Mouse (Mus musculus): ENCODE measurements around the gene Btk. TPM values are rescaled to one million over a fixed set of nuclear protein-coding genes. Genes with fewer than 3 reads are reported as not detected.

Btk gene
- polyA plus RNA-seq, 1 experiment from 2014 or later, result 40.2 TPM

DNA sequence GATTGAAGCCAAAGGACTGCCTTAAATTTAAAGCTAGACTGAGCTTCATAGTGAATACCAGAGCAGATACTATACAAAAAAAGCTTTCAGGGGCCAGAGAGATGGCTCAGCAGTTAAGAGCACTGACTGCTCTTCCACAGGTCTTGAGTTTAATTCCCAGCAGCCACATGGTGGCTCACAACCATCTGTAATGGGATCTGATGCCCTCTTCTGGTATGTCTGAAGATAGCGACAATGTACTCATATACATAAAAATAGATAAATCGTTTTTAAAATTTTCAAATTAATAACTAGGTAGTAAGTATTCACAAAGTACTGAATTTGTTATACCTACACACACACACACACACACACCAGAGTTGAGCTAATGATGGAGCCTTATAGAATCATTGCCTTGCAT, 50.0 kb downstream of the Btk start:
- ATAC-seq (replicated peaks; ENCODE audit: low FRiP score) (no peak), DNase-seq (ENCODE audit: low spot score) (no peak)
- WGBS, result 76% methylated on average over 2 of the region's 2 CpGs
- H3K36me3 ChIP-seq (ENCODE audit: control insufficient read depth, insufficient read depth, low read length), result peaks cover 5% of the 10 kb centered on the region; the same call in 1 of the 2 replicates
- no peak overlapping the region for H3K27ac ChIP-seq (ENCODE audit: low read depth, low read length)
- H3K9me3 ChIP-seq (ENCODE audit: control insufficient read depth, low read length), result no peaks in the 10 kb centered on the region
- no peaks in the 10 kb centered on the region for H3K4me1 ChIP-seq (replicated peaks; ENCODE audit: control insufficient read depth, insufficient read depth, low read length)
- no peaks in the 10 kb centered on the region for H3K27me3 ChIP-seq (replicated peaks; ENCODE audit: control insufficient read depth, insufficient read depth, low read length)
- no peak overlapping the region for H3K9ac ChIP-seq (ENCODE audit: low read depth, low read length)
- no peak overlapping the region for H3K4me3 ChIP-seq (ENCODE audit: low read depth, low read length)
- no peak overlapping the region for H3K4me2 ChIP-seq

DNA sequence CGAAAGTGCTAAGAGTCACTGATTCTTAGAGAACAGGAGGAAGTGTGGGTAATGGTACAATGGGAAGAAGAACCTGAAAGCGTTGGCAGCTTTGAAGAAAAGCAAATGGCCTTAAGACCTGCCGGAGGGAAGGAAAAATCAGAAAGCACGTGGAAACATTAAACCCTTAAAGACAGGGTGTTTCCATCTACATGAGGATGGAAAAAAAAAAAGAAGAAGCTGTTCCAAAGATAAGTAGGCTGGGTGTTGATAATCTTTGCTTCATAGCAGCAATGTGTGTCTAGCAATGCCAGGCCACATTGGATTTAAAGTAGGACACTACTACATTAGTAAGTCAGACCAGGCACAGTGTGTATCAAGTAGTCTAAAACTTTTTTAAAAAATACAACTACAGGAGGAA, 58.1 kb downstream of the Btk start:
- Histone ChIP-seq H3K4me1 (replicated peaks; ENCODE audit: control insufficient read depth, insufficient read depth, low read length) (no peaks in the 10 kb centered on the region), H3K9me3 (ENCODE audit: control insufficient read depth, low read length) (no peaks in the 10 kb centered on the region), H3K27ac (ENCODE audit: low read depth, low read length) (no peak overlapping the region), H3K4me2 (no peak overlapping the region), H3K36me3 (ENCODE audit: control insufficient read depth, insufficient read depth, low read length) (no peaks in the 10 kb centered on the region), H3K27me3 (replicated peaks; ENCODE audit: control insufficient read depth, insufficient read depth, low read length) (no peaks in the 10 kb centered on the region), H3K4me3 (ENCODE audit: low read depth, low read length) (no peak overlapping the region), H3K9ac (ENCODE audit: low read depth, low read length) (no peak overlapping the region)
- DNase-seq (ENCODE audit: low spot score) (no peak), ATAC-seq (replicated peaks; ENCODE audit: low FRiP score) (no peak)
- WGBS, result 72% methylated on average over 4 of the region's 4 CpGs

DNA sequence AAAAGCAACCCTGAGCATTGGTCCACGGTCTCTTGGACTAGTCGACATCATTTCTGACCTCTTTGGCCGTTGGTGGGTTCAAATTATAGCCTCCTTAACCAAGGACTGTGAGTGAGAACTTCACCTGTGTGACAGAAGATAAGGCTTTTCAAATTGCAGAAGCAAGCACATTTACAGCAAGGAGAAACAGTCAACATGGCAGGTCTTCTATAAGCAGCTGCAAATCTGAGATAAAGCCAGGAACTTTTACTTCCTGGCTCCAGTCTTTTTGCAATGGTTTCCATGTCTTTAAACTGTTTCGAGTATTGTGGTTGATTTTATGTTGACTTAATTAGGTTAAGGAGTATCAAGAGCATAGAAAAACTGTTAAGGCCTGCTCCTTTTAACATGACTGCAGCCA, 59.6 kb downstream of the Btk start:
- Histone ChIP-seq H3K4me1 (replicated peaks; ENCODE audit: control insufficient read depth, insufficient read depth, low read length) (no peaks in the 10 kb centered on the region), H3K27me3 (replicated peaks; ENCODE audit: control insufficient read depth, insufficient read depth, low read length) (no peaks in the 10 kb centered on the region), H3K9me3 (ENCODE audit: control insufficient read depth, low read length) (no peaks in the 10 kb centered on the region), H3K9ac (ENCODE audit: low read depth, low read length) (no peak overlapping the region), H3K4me2 (no peak overlapping the region), H3K4me3 (ENCODE audit: low read depth, low read length) (no peak overlapping the region), H3K27ac (ENCODE audit: low read depth, low read length) (no peak overlapping the region), H3K36me3 (ENCODE audit: control insufficient read depth, insufficient read depth, low read length) (no peaks in the 10 kb centered on the region)
- WGBS, result 49% methylated on average over 4 of the region's 4 CpGs
- ATAC-seq (replicated peaks; ENCODE audit: low FRiP score) (no peak), DNase-seq (ENCODE audit: low spot score) (no peak)

DNA sequence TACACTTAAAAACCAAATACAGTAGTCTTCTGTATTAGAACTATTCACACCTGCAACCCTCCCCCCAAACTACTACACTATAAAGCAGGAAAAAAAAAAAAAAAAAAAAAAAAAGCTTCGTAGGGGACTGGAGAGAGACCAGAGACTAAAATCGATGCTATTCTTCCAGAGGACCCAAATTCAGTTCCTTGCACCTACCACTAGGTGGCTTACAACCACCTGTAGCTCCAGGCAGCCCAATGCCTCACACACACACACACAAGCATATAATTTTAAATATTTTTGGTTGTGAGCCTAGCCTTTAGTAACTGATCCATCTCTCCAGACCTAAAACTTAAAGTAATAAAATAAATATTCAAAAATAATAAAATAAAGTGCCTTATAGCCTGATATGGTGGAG, 73.9 kb downstream of the Btk start:
- Histone ChIP-seq H3K4me1 (replicated peaks; ENCODE audit: control insufficient read depth, insufficient read depth, low read length) (no peaks in the 10 kb centered on the region), H3K36me3 (ENCODE audit: control insufficient read depth, insufficient read depth, low read length) (no peaks in the 10 kb centered on the region), H3K9ac (ENCODE audit: low read depth, low read length) (no peak overlapping the region), H3K4me3 (ENCODE audit: low read depth, low read length) (no peak overlapping the region), H3K4me2 (no peak overlapping the region), H3K27ac (ENCODE audit: low read depth, low read length) (no peak overlapping the region), H3K9me3 (ENCODE audit: control insufficient read depth, low read length) (no peaks in the 10 kb centered on the region), H3K27me3 (replicated peaks; ENCODE audit: control insufficient read depth, insufficient read depth, low read length) (no peaks in the 10 kb centered on the region)
- WGBS, result 31% methylated on average over 2 of the region's 2 CpGs
- ATAC-seq (replicated peaks; ENCODE audit: low FRiP score) (no peak), DNase-seq (ENCODE audit: low spot score) (no peak)

DNA sequence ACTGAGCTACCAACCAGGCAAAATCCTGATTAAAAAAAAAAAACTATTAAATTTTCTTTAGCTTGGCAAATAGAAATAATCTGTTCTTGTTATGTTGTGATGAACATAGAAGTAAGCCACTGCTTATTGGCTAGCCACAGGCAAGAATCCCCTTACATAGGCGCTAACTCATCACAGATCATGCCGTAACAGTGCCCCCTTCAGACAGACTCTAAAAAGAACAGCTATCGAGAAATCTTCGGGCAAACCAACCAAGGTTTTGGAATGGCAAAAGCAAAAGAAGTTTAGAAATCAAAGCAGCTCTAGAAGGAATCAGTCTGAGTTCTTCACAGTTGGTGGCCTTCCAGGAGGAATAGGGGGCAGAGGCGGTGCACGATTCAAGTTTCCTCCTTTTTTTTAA, 75.4 kb downstream of the Btk start:
- Histone ChIP-seq H3K27ac (ENCODE audit: low read depth, low read length) (no peak overlapping the region), H3K9me3 (ENCODE audit: control insufficient read depth, low read length) (no peaks in the 10 kb centered on the region), H3K4me3 (ENCODE audit: low read depth, low read length) (no peak overlapping the region), H3K4me2 (no peak overlapping the region), H3K9ac (ENCODE audit: low read depth, low read length) (no peak overlapping the region), H3K27me3 (replicated peaks; ENCODE audit: control insufficient read depth, insufficient read depth, low read length) (no peaks in the 10 kb centered on the region), H3K36me3 (ENCODE audit: control insufficient read depth, insufficient read depth, low read length) (no peaks in the 10 kb centered on the region), H3K4me1 (replicated peaks; ENCODE audit: control insufficient read depth, insufficient read depth, low read length) (no peaks in the 10 kb centered on the region)
- ATAC-seq (replicated peaks; ENCODE audit: low FRiP score) (no peak), DNase-seq (ENCODE audit: low spot score) (no peak)
- 68% methylated on average over 6 of the region's 6 CpGs for WGBS

DNA sequence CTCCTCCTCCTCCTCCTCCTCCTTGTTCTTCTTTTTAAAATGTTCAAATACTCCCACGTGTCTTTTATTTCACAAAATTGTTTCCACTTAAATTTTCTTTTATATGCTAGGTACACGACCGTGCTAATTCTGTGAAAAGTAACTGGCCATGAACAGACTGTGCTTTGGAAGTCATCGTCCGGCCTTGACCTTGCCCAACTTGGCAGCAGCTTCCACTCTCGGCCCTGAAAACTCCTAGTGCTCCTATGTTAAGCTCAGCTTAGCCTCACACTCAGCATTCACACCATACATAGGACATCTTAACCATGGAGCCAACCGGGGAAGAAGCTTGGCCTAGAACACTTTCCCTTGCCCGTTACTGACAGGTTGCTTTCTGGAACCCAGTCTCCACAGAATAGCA, 82.7 kb downstream of the Btk start:
- Histone ChIP-seq H3K9ac (ENCODE audit: low read depth, low read length) (no peak overlapping the region), H3K27me3 (replicated peaks; ENCODE audit: control insufficient read depth, insufficient read depth, low read length) (no peaks in the 10 kb centered on the region), H3K36me3 (ENCODE audit: control insufficient read depth, insufficient read depth, low read length) (no peaks in the 10 kb centered on the region), H3K4me1 (replicated peaks; ENCODE audit: control insufficient read depth, insufficient read depth, low read length) (no peaks in the 10 kb centered on the region), H3K9me3 (ENCODE audit: control insufficient read depth, low read length) (no peaks in the 10 kb centered on the region), H3K27ac (ENCODE audit: low read depth, low read length) (no peak overlapping the region), H3K4me2 (no peak overlapping the region), H3K4me3 (ENCODE audit: low read depth, low read length) (no peak overlapping the region)
- DNase-seq (ENCODE audit: low spot score) (no peak), ATAC-seq (replicated peaks; ENCODE audit: low FRiP score) (no peak)
- WGBS, result 79% methylated on average over 8 of the region's 8 CpGs

Other genes with a start within 250 kb of the Btk start
- gene Drp2, start 179.0 kb downstream of the Btk start, polyA plus RNA-seq (2014; fragmentation: Nextera tagmentation; extraction: Ambion mirVana), result 0.42 and 0.52 TPM in 2 replicates
- gene Taf7l, start 107.1 kb downstream of the Btk start, polyA plus RNA-seq (2014; fragmentation: Nextera tagmentation; extraction: Ambion mirVana), result not detected in 2 replicates
- 194 and 200 TPM in 2 replicates for gene Timm8a1, start 41.7 kb downstream of the Btk start, polyA plus RNA-seq (2014; fragmentation: Nextera tagmentation; extraction: Ambion mirVana)
- gene Rpl36a, start 2.1 kb upstream of the Btk start, polyA plus RNA-seq (2014; fragmentation: Nextera tagmentation; extraction: Ambion mirVana), result 539 and 608 TPM in 2 replicates
- gene Gla, start 17.6 kb upstream of the Btk start, polyA plus RNA-seq (2014; fragmentation: Nextera tagmentation; extraction: Ambion mirVana), result 8.4 and 8.9 TPM in 2 replicates
- 134 and 153 TPM in 2 replicates for gene Hnrnph2, start 17.6 kb upstream of the Btk start, polyA plus RNA-seq (2014; fragmentation: Nextera tagmentation; extraction: Ambion mirVana)
- 1.5 TPM in 2 replicates for gene Armcx4, start 102.9 kb upstream of the Btk start, polyA plus RNA-seq (2014; fragmentation: Nextera tagmentation; extraction: Ambion mirVana)
- gene Armcx1, start 134.4 kb upstream of the Btk start, polyA plus RNA-seq (2014; fragmentation: Nextera tagmentation; extraction: Ambion mirVana), result 21.3 TPM in 2 replicates
- gene Armcx6, start 167.8 kb upstream of the Btk start, polyA plus RNA-seq (2014; fragmentation: Nextera tagmentation; extraction: Ambion mirVana), result 13.3 and 15.2 TPM in 2 replicates
- 34.8 and 42.2 TPM in 2 replicates for gene Armcx3, start 173.0 kb upstream of the Btk start, polyA plus RNA-seq (2014; fragmentation: Nextera tagmentation; extraction: Ambion mirVana)
- gene Armcx2, start 225.7 kb upstream of the Btk start, polyA plus RNA-seq (2014; fragmentation: Nextera tagmentation; extraction: Ambion mirVana), result 39.5 and 40.7 TPM in 2 replicates

Data from liver, embryonic 11.5 days (tissue).